Mouse (Mus musculus) c-Kit-positive CD71-negative TER-119-negative erythroid progenitor cells, embryonic 14.5 days (primary cell): ENCODE measurements around the gene Sar1a.

Source experiments
- DNase-seq: peaks from one replicate; pipeline ENCODE4 v3.0.0-alpha.2; 2013; ENCODE audit warnings: low read depth

Sar1a gene

DNA sequence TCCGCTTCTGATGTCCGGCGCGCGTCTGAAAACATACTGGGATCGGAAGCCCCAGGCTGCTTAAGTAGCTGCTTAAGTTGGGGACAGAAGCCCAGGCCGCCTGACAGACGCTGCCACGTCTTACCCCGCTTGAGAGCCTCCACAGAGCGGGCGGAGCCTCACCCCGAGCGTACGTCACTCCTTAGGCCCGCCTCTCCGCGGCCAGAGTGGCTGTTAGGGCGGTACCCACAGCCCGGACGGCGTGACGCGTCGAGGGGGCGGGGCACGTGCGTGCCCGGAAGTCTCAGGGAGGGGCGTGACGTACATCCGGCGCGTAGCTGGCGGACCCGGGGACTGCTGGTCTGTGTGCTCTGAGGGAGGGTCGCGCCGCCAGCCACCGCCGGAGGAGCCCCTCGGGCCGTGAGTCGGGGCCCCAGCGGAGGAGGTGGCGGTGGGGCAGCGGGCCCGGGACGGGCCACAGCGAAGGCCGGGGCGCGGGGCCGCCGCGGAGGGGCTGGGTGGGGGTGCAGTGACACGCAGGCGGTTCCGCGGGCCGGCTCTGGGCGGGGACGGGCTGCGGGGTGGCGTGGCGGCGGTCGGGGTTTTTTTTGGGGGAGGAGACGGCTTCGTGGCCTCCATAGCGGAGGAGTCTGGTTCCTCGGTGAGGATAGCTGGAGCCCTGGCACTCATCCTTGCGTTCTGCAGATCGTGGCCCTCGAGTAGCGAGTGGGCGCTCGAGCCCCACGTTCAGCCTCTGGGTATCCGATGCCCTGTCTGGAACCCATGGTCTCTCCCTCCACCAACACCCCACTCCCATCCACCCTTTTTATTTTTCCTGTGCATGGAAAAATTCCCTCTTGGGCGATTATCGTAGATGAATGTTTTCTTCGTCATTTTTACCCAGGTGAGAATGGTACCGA is at the start of gene Sar1a:
Sar1a (plus strand) TSS at position 285 of the 899 bp plus-strand sequence.
- peak; percentile 94 for DNase-seq

DNA sequence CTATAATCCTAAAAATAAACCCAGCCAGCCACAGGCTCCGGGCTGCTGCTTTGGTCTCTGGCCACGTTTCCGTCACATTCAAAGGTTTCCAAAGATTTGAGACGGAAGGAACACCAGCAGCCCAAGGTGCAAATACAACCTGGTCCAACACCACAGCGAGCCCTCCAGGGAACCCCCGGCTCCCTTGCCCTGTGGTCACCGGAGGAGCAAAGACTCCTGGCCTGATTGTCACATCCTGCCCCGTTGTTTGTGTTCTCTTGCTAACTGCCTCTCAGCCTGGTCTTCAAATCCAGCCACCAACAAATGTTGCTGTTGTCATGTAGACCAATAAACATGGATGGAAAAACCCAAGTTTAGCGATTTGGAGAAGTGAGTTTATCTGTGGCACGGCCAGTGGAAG is 47.7 kb upstream of the Sar1a start:
- no peak for DNase-seq

DNA sequence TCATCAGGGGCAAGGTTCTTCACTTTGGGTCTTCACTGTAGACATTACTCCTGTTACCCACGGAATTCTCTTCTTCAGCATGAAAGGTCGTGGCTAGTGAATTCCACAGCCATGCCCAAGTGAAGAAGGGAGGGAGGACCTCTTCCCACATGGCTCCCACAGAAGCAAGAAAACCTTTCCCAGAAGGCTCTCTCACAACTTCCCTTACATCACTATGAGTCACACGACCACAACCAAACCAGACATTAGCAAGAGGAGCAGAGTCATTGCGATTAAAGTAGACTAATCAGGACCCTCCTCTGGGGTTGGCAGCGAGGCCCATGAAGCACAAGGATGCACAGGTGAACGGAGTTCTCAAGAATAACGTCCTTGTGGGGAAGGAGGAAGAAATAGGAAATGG is 43.0 kb upstream of the Sar1a start:
- no peak for DNase-seq

GRCm38 (mm10) chr10:61640363-61640762 is 39.7 kb upstream of the Sar1a start:
- no peak for DNase-seq

DNA sequence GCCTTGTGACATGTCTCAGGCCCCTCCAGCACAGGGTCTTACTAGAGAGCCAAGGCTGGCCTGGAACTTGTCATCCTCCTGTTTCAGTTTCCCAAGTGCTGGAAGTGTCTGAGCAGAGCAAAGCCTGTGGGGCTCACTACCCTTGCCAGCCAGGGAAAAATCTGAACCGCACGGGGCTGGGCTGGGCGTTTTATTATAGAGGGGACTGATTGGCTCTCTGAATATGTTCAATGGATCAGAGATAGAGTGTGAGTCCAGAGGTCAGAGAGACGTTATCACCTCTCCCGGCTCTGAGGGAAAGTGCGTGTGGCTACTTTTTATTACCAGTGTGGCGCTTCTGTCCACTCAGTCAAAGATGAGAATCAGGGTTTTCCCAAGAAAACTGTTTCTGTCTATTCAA is 33.5 kb upstream of the Sar1a start:
- DNase-seq, result no peak

- DNase-seq, result peak; percentile 71
These were observed 32.0 kb upstream of the Sar1a start, which contains the start of gene Ppa1 for GRCm38 (mm10) chr10:61647790-61648736. Gene Ppa1 (plus strand): TSS chr10:61648552.

DNA sequence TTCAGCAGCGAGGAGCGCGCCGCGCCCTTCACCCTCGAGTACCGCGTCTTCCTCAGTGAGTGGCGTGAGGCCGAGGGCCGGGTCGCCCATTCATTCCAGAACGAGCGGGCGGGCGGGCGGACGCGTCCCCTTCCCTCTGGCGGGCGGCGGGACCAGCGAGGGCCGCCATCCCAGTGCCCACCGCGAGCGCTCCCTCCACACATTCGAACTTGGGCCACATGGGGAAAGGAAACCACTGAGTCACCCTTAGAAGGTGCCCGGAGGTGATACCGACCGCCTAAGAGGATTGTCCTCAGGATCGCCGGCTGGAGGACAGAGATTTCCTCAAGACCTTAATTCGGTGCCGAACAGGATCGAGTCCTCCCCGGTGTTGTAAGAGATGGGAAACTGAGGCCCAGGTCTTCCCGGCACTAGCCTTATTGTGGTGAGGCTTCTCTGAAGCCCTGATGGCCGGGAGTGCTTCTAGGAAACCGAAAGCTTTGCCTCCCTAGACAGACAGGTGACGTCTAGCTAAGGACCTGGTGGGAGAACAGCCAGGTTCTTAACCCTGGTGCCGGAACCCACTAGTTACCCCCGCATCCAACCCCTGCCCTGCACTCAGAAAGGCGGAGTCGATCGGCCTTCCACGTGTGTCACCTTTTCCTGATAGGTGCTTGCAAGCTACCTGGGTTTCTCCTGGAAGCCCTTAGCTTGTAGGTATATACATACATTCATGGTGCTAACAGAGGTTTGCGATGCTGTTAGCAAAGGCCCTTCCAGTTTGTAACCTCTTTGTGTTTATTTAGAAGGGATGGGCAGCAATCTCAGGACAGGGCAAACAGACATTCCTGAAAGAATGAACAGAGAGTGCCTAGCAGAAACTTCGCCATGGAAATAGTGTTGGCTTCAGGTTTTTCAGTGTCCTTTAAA is 31.1 kb upstream of the Sar1a start:
- peak; percentile 31 for DNase-seq

DNA sequence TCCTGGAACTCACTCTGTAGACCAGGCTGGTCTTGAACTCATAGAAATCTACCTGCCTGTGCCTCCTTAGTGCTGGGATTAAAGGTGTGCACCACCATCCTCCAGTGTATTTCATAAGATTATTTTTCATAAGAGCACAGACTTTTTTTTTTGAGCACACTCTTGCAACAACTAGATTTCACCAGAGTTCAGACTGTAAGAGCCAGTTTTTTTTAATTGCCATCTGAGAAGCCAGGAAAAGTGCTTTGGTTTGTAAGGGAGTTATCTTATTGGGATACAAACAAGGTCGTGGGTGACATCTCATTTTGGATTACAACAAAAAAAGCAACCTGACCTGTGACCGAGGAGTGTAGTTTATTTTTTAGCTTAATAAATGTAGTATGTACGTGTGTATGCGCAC is 26.0 kb upstream of the Sar1a start:
- no peak for DNase-seq

DNA sequence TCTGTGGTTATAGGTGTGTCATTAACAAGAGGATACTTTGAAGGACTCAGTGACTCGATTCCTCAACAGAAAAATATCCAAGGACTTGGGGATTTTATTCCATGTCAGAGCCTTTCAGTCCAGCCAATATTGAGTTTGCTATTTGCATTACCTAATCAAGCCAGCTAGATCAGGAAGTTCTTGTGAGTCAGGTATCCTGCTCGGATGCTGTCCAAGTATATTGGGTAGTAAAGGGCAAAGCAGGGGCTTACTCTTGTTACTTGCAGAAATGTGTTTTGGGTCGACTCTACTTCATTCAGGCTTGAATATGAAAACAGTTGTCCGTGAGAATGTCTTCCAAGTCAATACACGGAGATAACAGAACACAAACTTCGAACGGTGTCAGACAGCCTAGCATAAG is 25.4 kb upstream of the Sar1a start:
- DNase-seq, result no peak

GRCm38 (mm10) chr10:61655188-61655587 is 24.9 kb upstream of the Sar1a start:
- DNase-seq, result no peak

GRCm38 (mm10) chr10:61656928-61657882 is 22.9 kb upstream of the Sar1a start:
- DNase-seq, result no peak

- DNase-seq, result peak; percentile 60
These were observed 22.1 kb upstream of the Sar1a start for GRCm38 (mm10) chr10:61657985-61658384.

GRCm38 (mm10) chr10:61661887-61662286 is 18.2 kb upstream of the Sar1a start:
- DNase-seq, result no peak

GRCm38 (mm10) chr10:61662391-61662988 is 17.6 kb upstream of the Sar1a start:
- no peak for DNase-seq

- no peak for DNase-seq
These were observed 15.0 kb upstream of the Sar1a start for GRCm38 (mm10) chr10:61665111-61665510.

DNA sequence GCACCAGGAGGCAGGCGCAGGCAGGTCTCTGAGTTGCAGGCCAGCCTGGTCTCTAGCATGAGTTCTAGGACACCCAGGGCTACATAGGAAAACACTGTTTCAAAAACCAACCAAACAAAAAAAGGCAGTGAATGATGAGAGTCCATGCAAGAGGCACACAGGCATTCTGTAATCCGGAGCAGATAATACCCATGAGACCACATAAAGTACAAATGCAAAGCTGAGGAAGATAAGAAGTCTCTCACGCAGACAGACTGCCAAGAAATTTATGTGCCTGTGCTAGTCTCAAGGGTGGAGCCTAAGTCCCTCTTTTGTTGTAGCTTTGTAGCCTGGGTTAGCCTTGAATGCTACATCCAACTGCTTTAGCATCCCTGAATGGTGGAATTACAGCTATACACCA is 14.4 kb upstream of the Sar1a start:
- no peak for DNase-seq

- DNase-seq, result no peak
These were observed 10.8 kb upstream of the Sar1a start for GRCm38 (mm10) chr10:61669289-61669688.

DNA sequence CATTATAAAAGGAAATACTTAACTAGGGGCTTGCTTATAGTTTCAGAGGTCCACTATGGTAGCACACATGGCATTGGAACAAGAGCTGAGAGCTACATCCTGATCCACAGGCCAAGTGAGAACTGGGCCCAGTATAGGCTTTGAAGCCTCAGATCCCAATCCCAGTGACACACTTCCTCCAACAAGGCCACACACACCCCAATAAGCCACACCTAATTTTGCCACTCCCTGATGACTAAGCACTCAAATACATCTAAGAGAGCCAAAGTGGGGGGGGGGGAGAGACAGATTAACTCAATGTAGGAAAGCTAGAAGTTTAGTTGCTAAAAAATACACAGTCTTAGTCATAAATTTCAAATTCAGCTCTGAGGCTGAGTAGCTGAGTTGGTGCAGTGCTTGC is 10.2 kb upstream of the Sar1a start:
- DNase-seq, result no peak

DNA sequence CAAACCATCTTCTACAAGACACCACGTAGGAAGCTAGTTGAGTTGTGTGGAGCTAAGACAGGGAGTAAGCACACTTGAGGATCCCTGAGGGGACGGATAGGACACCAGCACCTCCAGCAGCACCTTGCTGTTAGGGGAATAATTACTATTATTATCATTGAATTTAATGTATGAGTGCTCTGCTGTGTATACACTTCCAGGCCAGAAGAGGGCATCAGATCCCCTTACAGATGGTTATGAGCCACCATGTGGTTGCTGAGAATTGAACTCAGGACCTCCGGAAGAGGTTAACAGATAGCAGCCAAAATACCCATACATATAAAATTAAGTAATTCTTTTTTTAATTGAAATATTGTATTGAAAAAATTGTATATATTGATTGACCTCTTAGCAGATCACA is 9.3 kb upstream of the Sar1a start:
- DNase-seq, result no peak

GRCm38 (mm10) chr10:61675935-61676334 is 4.2 kb upstream of the Sar1a start:
- no peak for DNase-seq
